Mouse (Mus musculus) stomach, postnatal 0 days (tissue): ENCODE data around the gene Nfib.

Source experiments
- CTCF ChIP-seq: IDR thresholded peaks from 2 replicates; pipeline ENCODE4 v1.5.1; 2016; ENCODE audit warnings: antibody characterized with exemption, low read depth, mild to moderate bottlenecking, moderate library complexity
- EP300 ChIP-seq: optimal IDR thresholded peaks from 2 replicates; pipeline ENCODE3; 2016; ENCODE audit warnings: antibody characterized with exemption

DNA sequence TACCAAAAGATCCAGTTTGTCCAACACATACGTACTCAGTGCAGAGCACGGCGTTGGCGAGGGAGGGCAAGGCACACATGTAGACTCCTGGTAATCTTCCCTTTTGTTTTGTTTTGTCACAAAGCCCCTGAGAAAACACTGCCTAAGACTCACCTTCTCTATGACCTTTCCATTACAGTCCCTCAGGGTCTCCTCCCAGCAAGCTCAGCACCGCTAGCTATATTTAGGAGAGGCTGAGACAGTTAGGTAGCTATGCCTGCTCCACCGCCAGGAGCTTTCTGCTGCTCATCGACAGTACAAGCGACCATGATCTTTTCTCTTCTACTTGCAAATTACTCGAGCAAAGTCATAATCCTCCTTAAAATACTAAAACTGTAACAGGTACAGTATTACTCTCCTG lies 224.9 kb downstream of the Nfib start:
- TF ChIP-seq CTCF: no peak
- TF ChIP-seq EP300: no peak
